Mouse (Mus musculus) kidney, postnatal 4 days (tissue): ENCODE measurements around the gene Gm11444.

ENCODE experiments used
- DNase-seq, 2 experiments: peaks; one replicate each; pipeline ENCODE4 v3.0.0; 2021; ENCODE audit warnings: mixed read lengths in 2 of 2

Gene Gm11444

GRCm38 (mm10) chr11:85857997-85858698 lies 8.0 kb upstream of the Gm11444 start:
- no peak for DNase-seq

- DNase-seq, result peak; percentile 47 to 61
Measured at GRCm38 (mm10) chr11:85850758-85851157, 625 bp upstream of the Gm11444 start.

- peak; percentile 70 to 80 for DNase-seq
Measured at GRCm38 (mm10) chr11:85849037-85849436, 1.1 kb downstream of the Gm11444 start.

- DNase-seq, result peak in 1 of 2 experiments; percentile 46
Measured at GRCm38 (mm10) chr11:85846509-85846908, 3.6 kb downstream of the Gm11444 start.

- DNase-seq, result peak; percentile 74 to 83
Measured at GRCm38 (mm10) chr11:85845921-85846320, 4.2 kb downstream of the Gm11444 start.

GRCm38 (mm10) chr11:85844971-85845370 lies 5.2 kb downstream of the Gm11444 start:
- DNase-seq, result peak in 1 of 2 experiments; percentile 67

- DNase-seq, result peak; percentile 96
Measured at GRCm38 (mm10) chr11:85844144-85844965, 5.8 kb downstream of the Gm11444 start.

- DNase-seq, result peak; percentile 89 to 93
Measured at GRCm38 (mm10) chr11:85843347-85843692, 6.8 kb downstream of the Gm11444 start.

GRCm38 (mm10) chr11:85842596-85843346 lies 7.4 kb downstream of the Gm11444 start:
- DNase-seq, result peak in 1 of 2 experiments; percentile 44

GRCm38 (mm10) chr11:85841980-85842379 lies 8.2 kb downstream of the Gm11444 start:
- peak; percentile 85 to 89 for DNase-seq

- peak in 1 of 2 experiments; percentile 37 for DNase-seq
Measured at GRCm38 (mm10) chr11:85841211-85841681, 8.9 kb downstream of the Gm11444 start.

- DNase-seq, result peak in 1 of 2 experiments; percentile 45
Measured at GRCm38 (mm10) chr11:85840803-85841145, 9.4 kb downstream of the Gm11444 start.

- DNase-seq, result peak in 1 of 2 experiments; percentile 35
Measured at GRCm38 (mm10) chr11:85840031-85840802, 9.9 kb downstream of the Gm11444 start.

GRCm38 (mm10) chr11:85839258-85840030 lies 10.7 kb downstream of the Gm11444 start:
- peak; percentile 9 to 40 for DNase-seq

- DNase-seq, result peak; percentile 14 to 61
Measured at GRCm38 (mm10) chr11:85838424-85839257, 11.5 kb downstream of the Gm11444 start.

- DNase-seq, result peak; percentile 63 to 71
Measured at GRCm38 (mm10) chr11:85837648-85838423, 12.3 kb downstream of the Gm11444 start.

GRCm38 (mm10) chr11:85837291-85837647 lies 12.9 kb downstream of the Gm11444 start:
- no peak for DNase-seq

- peak; percentile 49 to 63 for DNase-seq
Measured at GRCm38 (mm10) chr11:85836523-85837290, 13.4 kb downstream of the Gm11444 start.
